Mouse (Mus musculus) left cerebral cortex, postnatal 25 days (tissue): ENCODE results near the gene Ak9. TPM values are rescaled to one million over a fixed set of nuclear protein-coding genes. Genes with fewer than 3 reads are reported as not detected.

Experiments
- DNase-seq, 2 experiments: peaks; one replicate each; pipeline ENCODE4 v3.0.0; 2022; ENCODE audit warnings: low spot score in 2 of 2, mixed read lengths in 1 of 2
- intact Hi-C: fragments of 180-260 bp; cut with DNase I; formaldehyde crosslinking; loops from one replicate; pipeline ENCODE4 v1.15.1; 2025
- total RNA-seq, 2 experiments: library from RNA; stranded (reverse); gene quantifications; 2 replicates each; pipeline ENCODE4 v1.2.3; 2021

Ak9 gene
- total RNA-seq, 2 experiments from 2014 or later, result 0.07 to 0.11 TPM

DNA sequence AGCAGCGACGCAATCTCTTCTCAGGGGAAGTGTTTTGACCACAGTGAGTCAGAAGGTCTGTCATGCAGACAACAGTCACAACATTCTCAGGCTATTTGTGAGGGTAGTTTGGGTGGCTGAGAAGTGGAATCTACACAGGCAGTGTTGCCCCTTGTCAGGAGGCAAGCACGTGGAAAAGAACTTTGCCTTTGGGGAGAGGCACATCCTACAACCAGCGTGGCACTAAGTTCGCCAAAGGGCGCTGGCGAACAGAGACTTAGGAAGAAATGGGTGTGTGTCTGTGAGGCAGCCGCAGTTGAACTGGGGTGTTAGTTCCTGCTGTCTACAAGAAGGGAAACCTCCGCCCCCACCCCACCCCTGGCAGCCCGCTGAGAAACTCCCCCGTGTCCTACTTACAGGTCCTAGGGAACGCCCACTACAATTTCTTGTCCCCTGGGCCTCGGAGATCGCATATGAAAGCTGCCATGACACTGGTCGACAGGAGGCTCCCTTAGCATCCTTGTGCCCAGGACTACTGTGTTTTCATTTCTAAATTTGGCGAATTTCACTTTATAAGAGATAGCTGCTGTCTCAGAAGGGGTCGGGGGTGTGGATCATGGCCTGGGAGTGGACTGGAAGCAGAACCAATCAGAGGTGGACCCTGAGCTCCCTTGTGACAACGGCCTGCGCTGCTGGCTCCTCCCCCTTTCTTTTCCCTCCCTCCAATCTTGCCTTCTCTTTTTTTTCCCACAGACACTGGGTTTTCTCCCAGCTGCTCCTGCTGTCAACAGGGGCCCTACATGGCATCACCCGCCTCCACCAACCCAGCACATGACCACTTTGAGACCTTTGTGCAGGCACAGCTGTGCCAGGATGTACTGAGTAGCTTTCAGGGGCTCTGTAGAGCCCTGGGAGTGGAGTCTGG is 173.8 kb downstream of the Ak9 start:
- intact Hi-C loops, result no loop called here
- DNase-seq, result peak; percentile 47 to 71

DNA sequence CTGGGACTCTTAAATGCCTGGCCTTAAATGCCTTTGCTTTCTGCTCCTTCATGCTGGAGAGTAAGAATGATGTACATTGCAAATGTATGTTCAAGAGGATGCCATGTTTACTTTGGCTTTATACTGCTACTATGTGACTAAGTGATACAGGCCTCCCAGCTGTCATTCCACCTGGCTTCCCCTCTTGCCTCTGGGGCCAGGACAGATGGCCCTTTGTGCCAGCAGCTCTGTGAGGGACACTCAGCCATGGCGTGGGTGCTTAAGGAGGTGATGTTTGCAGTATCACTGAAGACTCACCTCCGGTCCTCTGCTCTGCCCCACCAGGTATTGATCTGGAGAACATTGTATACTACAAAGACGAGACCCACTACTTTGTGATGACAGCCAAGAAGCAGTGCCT is 176.2 kb downstream of the Ak9 start:
- DNase-seq, result no peak
- intact Hi-C loops, result no loop called here

DNA sequence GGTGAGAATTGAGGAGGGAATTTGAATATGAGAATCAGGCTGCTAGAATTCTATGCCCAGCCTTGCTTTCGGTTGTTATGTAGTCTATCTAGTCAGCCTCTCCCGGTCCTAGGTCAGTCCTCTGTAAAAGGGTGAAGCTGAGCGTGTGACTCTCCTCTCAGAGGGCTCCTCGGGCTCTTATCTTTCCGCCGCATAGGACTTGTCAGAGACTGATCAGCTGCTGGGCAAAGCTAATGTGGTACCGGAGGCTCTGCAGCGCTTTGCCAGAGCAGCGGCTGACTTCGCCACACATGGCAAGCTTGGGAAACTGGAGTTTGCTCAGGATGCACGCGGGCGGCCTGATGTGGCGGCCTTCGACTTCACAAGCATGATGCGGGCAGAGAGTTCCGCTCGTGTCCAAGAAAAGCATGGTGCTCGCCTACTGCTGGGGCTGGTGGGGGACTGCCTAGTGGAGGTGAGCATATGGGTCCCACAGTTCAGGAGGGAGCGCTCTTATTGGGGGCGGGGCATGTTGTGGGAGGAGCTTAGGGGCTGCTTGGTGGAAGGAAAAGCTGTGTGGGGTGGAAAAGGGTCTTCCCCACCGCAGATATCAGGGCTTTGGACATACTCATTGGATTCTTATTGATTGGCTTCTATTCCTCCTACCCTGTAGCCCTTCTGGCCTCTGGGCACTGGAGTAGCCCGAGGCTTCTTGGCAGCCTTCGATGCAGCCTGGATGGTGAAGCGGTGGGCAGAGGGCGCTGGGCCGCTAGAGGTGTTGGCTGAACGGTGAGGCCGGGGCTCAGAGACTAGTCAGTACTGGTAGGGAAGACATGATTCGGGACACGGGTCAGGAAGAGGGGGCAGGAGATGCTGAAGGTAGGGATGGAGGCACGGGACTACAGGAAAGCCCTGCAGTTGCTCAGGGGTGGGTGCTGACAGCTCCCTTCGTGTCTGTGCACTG is 177.4 kb downstream of the Ak9 start:
- no peak for DNase-seq
- intact Hi-C loops, result no loop called here

DNA sequence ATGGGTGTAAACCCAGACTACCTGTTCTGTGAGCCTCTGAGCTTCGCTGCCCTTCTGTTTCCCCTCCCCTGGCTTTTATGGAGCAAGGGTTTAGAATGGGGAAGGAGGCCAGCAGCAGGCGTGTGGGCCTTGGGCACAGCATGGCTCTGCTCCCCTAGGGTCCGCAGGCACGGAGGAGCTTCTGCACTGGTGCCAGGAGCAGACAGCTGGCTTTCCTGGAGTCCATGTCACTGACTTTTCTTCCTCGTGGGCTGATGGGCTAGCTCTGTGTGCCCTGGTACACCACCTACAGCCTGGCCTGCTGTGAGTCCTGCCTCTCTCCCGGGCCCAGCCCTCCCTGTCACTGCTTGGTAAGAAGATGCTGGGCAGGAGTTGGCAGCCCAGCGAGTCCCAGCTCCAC is 178.7 kb downstream of the Ak9 start:
- DNase-seq, result no peak

More for the DNA sequence above, 178.7 kb downstream of the Ak9 start:
- intact Hi-C loops, result no loop called here

Other genes starting within 250 kb of the Ak9 start
- gene Gpr6, start 231.7 kb upstream of the Ak9 start, total RNA-seq, result 10 to 100 TPM in 1 of 2 experiments, 1 to 10 TPM in 1; 4.3 to 14.2 TPM
- gene Fig4, start 720 bp upstream of the Ak9 start, total RNA-seq, result 10 to 100 TPM; 26.7 to 27.6 TPM
- gene Zbtb24, start 146.4 kb downstream of the Ak9 start, total RNA-seq, result 10 to 100 TPM; 17.4 to 20.0 TPM
- 10 to 100 TPM; 19.5 to 20.2 TPM for gene Mical1, start 172.3 kb downstream of the Ak9 start, total RNA-seq
- gene Smpd2, start 186.4 kb downstream of the Ak9 start, total RNA-seq, result 10 to 100 TPM; 17.6 to 18.5 TPM
- 1 to 10 TPM; 7.4 to 9.5 TPM for gene Ppil6, start 186.5 kb downstream of the Ak9 start, total RNA-seq
- 10 to 100 TPM; 59.5 to 61.3 TPM for gene Cd164, start 215.4 kb downstream of the Ak9 start, total RNA-seq